17 mouse cellular contexts compared by ENCODE assay signal in the genomic region with DNA sequence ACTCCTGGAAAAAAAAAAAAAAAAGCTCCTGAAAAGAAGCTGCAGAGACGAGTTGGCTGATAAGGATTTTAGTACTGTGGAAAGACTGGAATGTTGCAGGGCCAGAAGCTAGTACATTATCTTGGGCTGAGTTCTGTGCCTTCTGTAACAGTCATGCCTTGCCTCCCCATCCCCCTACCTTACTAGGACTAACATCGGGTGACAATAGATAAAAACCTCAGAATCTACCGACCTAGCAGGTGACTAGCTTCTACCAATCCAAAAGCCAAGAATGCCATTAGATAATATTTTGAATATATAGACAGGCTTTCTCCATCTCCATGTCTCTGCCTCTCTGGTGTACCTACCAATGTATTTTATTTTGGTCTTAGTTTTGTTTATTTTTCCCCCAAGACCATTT.
"Had no signal": no experiment of that assay in that cellular context is flagged by ENCODE, and none has a peak within 500 bp of the region (broad histone marks: within the 10 kb centered on the region; RNA-seq: fewer than 3 reads in every experiment).

No protein-coding gene starts in this region.

- H3K36me3 ChIP-seq: lung, embryonic 15.5 days; midbrain, embryonic 12.5 days; midbrain, embryonic 15.5 days; neural tube, embryonic 12.5 days; neural tube, embryonic 15.5 days had no signal

- H3K4me2 ChIP-seq: lung, embryonic 15.5 days; midbrain, embryonic 12.5 days; midbrain, embryonic 15.5 days; neural tube, embryonic 12.5 days; neural tube, embryonic 15.5 days had no signal

- H3K4me3 ChIP-seq: lung, embryonic 15.5 days; midbrain, embryonic 12.5 days; midbrain, embryonic 15.5 days; neural tube, embryonic 12.5 days; neural tube, embryonic 15.5 days had no signal

- DNase-seq: kidney, adult 18-20 months; kidney, adult 9 months; kidney, postnatal 14 days; kidney, postnatal 4 days; lung, adult 18-20 months; lung, postnatal 10 days; lung, postnatal 36 days; thymus, postnatal 36 days had no signal

- ATAC-seq: hindbrain, postnatal 0 days; inflammation-experienced regulatory T-cells, adult 6 months; intestine, embryonic 16.5 days; midbrain, embryonic 15.5 days had no signal

- H3K27me3 ChIP-seq: lung, embryonic 15.5 days; midbrain, embryonic 12.5 days; midbrain, embryonic 15.5 days; neural tube, embryonic 12.5 days; neural tube, embryonic 15.5 days had no signal

- H3K9me3 ChIP-seq: lung, embryonic 15.5 days; midbrain, embryonic 12.5 days; midbrain, embryonic 15.5 days; neural tube, embryonic 12.5 days; neural tube, embryonic 15.5 days had no signal

- H3K9ac ChIP-seq: lung, embryonic 15.5 days; midbrain, embryonic 12.5 days; midbrain, embryonic 15.5 days; neural tube, embryonic 12.5 days; neural tube, embryonic 15.5 days had no signal

- H3K27ac ChIP-seq: hindbrain, postnatal 0 days; lung, embryonic 15.5 days; midbrain, embryonic 12.5 days; midbrain, embryonic 15.5 days; neural tube, embryonic 12.5 days; neural tube, embryonic 15.5 days; stomach, postnatal 0 days had no signal

- H3K4me1 ChIP-seq: lung, embryonic 15.5 days; neural tube, embryonic 12.5 days had no signal
